Mouse (Mus musculus) thymus, postnatal 36 days (tissue): ENCODE results near the gene Sult3a2.
"Not testable (repeated sequence)": the region's sequence is repeated elsewhere in the genome, so short reads cannot be mapped to it uniquely, and the experiment has no call there.

Source experiments
- DNase-seq, 2 experiments: peaks; one replicate each; pipeline ENCODE4 v3.0.0; 2022; ENCODE audit warnings: mixed read lengths in 2 of 2

The Sult3a2 gene

GRCm38 (mm10) chr10:33786604-33787003 lies at the start of gene Sult3a2:
Gene Sult3a2 (minus strand): TSS chr10:33786704.
- no peak for DNase-seq

- DNase-seq, result no peak
These were observed 34.4 kb upstream of the Sult3a2 start for GRCm38 (mm10) chr10:33820892-33821291.

GRCm38 (mm10) chr10:33816923-33817322 lies 30.4 kb upstream of the Sult3a2 start:
- DNase-seq, result no peak

GRCm38 (mm10) chr10:33814266-33814665 lies 27.8 kb upstream of the Sult3a2 start:
- DNase-seq, result no peak

GRCm38 (mm10) chr10:33811807-33812206 lies 25.3 kb upstream of the Sult3a2 start:
- no peak for DNase-seq

- not testable (repeated sequence) for DNase-seq
These were observed 10.9 kb upstream of the Sult3a2 start for GRCm38 (mm10) chr10:33797221-33797949.

- DNase-seq, result not testable (repeated sequence)
These were observed 9.9 kb upstream of the Sult3a2 start for GRCm38 (mm10) chr10:33796269-33796915.

- not testable (repeated sequence) for DNase-seq
These were observed 5.7 kb upstream of the Sult3a2 start for GRCm38 (mm10) chr10:33792166-33792565.

GRCm38 (mm10) chr10:33787541-33787940 lies 1.0 kb upstream of the Sult3a2 start:
- no peak for DNase-seq

- DNase-seq, result not testable (repeated sequence)
These were observed 51.3 kb downstream of the Sult3a2 start for GRCm38 (mm10) chr10:33735251-33735650.

GRCm38 (mm10) chr10:33733241-33733640 lies 53.3 kb downstream of the Sult3a2 start:
- DNase-seq, result no peak

GRCm38 (mm10) chr10:33732409-33733185 lies 53.9 kb downstream of the Sult3a2 start:
- no peak for DNase-seq

GRCm38 (mm10) chr10:33723764-33724163 lies 62.7 kb downstream of the Sult3a2 start:
- DNase-seq, result no peak

- DNase-seq, result no peak
These were observed 64.6 kb downstream of the Sult3a2 start for GRCm38 (mm10) chr10:33721827-33722438.
